Mouse (Mus musculus): ENCODE measurements at regions not wholly inside any gene's neighbourhood (a gene's known extent, or its start where the extent isn't known, plus 50 kb on each side); places are given as distances from the start of the nearest gene placed in this dataset.
A peak's percentile ranks its signal among the peaks of the same experiment; 100 is the strongest.

- no peak for TF ChIP-seq CTCF (conservative IDR thresholded peaks at IDR 0.05)
- H3K27ac ChIP-seq, result peak overlapping the region; percentile 77; the same call in 1 of the 2 replicates
- no peak for DNase-seq (ENCODE audit: low spot score in 2 of 2)
- no peak overlapping the region for H3K4me3 ChIP-seq
These were observed 73.5 kb upstream of the 4933412E24Rik start for GRCm38 (mm10) chr15:60089921-60090320.

GRCm38 (mm10) chr15:60088964-60089899 is 72.8 kb upstream of the 4933412E24Rik start:
- Histone ChIP-seq H3K4me3 (no peak overlapping the region), H3K27ac (peak overlapping the region; percentile 77)
- TF ChIP-seq CTCF (conservative IDR thresholded peaks at IDR 0.05), result no peak
- peak; percentile 11 to 19 for DNase-seq (ENCODE audit: low spot score in 2 of 2)

Measured in layer of hippocampus, adult 2 months (tissue).